Mouse (Mus musculus) naive thymus-derived CD4-positive, alpha-beta T cell, adult 5 months (primary cell): ENCODE data around the gene Fmnl2. TPM values are rescaled to one million over a fixed set of nuclear protein-coding genes. Genes with fewer than 3 reads are reported as not detected.

Source experiments
- polyA plus RNA-seq: library from polyadenylated mRNA; unstranded; fragments of 100-300 nt; shearing (Covaris generic); gene quantifications from one replicate; pipeline ENCODE4 v1.2.1, GENCODE M21; 2017

Gene Fmnl2
- polyA plus RNA-seq, result not detected

DNA sequence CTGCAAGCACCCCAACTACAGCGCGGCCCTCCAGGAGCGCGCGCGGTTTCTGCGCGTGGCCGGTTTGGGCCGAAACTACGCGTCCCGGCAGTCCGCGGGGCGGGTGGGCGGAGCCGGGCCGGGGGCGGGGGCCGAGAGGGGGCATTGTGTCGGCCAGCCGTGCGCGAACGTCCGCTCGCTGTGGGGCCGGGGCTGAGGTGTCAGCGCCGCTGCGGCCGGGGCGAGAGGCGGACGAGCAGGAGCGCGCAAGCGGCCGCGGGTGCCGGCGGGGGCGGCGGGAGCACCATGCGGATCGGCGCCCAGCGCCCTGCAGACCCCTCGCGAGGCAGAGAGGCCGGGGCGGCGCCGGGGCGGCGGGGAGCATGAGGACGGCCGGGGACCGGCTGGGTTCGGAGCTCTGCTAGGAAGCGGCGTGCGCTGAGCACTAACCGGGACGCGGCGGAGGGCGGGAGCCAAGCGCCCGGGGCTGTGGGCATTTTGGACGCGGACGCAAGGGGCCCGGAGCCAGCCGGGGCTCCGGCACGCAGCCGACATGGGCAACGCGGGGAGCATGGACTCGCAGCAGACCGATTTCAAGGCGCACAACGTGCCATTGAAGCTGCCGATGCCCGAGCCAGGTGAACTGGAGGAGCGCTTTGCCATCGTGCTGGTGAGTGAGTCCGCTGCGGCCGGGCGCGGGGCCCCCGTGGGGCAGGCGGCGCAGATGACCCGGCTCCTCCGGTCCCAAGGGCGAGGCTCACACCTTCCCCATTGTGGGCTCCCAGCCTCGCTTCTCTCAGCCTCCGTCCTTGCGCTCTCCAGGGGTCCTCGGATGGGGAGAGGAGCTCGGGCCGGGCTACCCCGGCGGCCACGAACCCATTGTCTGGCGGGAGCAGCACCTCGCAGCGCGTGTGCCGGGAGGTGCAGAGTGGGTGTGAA, at the start of gene Fmnl2:
Fmnl2 (plus strand) TSS at position 250 of the 918 bp plus-strand sequence.

Other genes with a start within 250 kb of the Fmnl2 start
- 0.06 TPM for gene Cacnb4, start 181.0 kb upstream of the Fmnl2 start, polyA plus RNA-seq
- 31.5 TPM for gene Stam2, start 115.6 kb upstream of the Fmnl2 start, polyA plus RNA-seq